Mouse (Mus musculus) cerebellum, adult 9-10 months (tissue): ENCODE results near the gene Scaf1.

Experiments used
- DNase-seq: peaks from one replicate; pipeline ENCODE4 v3.0.0; 2022

The Scaf1 gene

DNA sequence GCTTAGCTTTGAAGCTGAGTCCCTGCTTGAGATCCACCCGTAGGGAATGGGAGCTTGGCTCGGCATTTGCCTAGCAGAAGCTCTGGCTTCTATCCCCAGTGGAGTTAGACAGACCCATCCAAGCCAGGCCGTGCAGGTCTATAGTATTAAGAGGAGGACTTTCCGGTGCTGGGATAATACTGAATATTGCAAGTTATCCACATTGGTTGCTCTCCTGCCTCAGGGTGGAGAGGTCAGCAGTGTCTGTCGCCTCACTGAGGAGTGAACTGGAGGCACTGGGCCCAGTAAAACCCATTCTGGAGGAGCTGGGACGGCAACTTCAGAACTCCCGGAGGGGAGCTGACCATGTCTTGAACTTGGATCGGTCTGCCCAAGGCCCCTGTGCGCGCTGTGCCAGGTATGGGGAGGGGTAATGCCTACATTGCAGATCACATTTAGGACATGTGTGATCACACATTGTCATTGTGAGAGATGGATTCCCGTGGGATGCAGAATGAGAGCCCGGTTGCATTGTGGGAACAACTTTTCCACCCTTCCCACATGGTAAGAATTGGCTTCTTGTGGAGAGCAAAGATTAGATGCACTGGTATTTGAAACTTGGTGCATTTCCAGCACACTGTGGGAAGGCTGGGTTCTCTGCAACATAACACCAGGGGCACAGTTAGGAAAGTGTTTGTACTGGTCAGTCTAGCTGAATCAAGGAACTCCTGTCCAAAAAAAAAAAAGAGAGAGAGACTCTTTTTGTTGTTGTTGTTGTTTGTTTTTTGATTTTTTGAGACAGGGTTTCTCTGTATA lies 61.9 kb downstream of the Scaf1 start:
- DNase-seq, result no peak

DNA sequence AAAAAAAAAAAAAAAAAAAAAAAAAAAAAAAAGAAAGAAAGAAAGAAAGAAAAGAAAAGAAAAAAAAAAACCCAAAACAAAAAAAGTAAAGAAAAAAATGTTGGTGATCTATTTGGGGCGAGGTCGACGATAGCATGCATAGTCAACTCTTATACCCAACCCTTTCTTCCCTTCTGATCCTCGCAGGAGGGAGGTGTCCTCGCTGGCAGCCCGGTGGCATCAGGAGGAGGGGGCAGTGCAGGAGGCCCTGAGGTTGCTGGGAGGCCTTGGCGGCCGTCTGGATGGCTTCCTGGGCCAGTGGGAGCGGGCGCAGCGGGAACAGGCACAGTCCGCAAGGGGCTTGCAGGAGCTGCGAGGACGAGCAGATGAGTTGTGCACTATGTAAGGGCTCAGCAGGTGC lies 62.6 kb downstream of the Scaf1 start:
- DNase-seq, result no peak
